Mouse (Mus musculus) gastrocnemius, postnatal 10 days (tissue): Measurements from ENCODE around the gene Krtap10-4. TPM values are rescaled to one million over a fixed set of nuclear protein-coding genes. Genes with fewer than 3 reads are reported as not detected.
"Not testable (repeated sequence)": the region's sequence is repeated elsewhere in the genome, so short reads cannot be mapped to it uniquely, and the experiment has no call there.

ENCODE experiments used
- DNase-seq: peaks from one replicate; pipeline ENCODE4 v3.0.0; 2021; ENCODE audit warnings: mixed read lengths
- total RNA-seq, 2 experiments: library from RNA; stranded (reverse); gene quantifications; 2 replicates each; pipeline ENCODE4 v1.2.3; 2021

The Krtap10-4 gene
- total RNA-seq, 2 experiments from 2014 or later: not detected

DNA sequence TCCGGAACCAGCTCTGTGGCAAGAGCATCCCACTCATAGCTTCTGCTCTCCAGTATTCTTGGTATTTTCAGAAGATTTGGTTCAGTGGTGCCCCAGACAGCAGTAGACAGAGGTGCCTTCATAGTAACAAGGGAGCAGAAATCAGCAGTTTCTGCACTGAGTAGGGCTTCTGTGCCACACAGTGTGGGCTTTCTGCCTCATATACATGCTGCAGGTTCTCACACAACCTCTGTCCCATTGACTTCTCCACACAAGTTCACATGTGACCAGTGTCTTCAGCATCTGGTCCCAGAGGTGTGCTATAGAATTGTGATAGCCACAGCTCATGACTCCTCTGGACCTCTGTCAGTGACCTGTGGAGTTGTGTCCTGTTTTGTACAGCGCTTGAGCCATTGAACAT, 38.3 kb downstream of the Krtap10-4 start:
- DNase-seq: no peak

DNA sequence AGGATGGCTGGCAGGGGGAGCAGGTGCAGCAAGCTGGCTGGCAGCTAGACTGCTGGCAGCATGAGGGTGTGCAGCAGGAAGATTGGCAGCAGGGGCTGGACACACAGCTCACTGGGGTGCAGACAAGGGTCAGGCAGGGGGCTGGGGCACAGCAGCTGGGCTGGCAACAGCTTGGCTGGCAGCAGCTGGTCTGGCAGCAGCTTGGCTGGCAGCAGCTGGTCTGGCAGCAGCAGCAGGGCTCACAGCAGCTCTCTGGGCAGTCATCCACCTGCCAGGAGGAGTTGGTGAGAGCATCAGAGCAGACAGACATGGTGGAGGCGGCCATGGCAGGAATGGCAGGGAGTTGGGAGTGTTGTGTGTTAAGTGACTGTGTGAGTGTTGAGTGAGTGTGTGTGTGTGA, 39.0 kb downstream of the Krtap10-4 start, which contains the start of gene Gm7137:
Gene Gm7137 (minus strand): TSS at position 325 of the 400 bp plus-strand sequence.
- not testable (repeated sequence) for DNase-seq

GRCm38 (mm10) chr10:77783396-77783795, 43.5 kb downstream of the Krtap10-4 start:
- DNase-seq: not testable (repeated sequence)

DNA sequence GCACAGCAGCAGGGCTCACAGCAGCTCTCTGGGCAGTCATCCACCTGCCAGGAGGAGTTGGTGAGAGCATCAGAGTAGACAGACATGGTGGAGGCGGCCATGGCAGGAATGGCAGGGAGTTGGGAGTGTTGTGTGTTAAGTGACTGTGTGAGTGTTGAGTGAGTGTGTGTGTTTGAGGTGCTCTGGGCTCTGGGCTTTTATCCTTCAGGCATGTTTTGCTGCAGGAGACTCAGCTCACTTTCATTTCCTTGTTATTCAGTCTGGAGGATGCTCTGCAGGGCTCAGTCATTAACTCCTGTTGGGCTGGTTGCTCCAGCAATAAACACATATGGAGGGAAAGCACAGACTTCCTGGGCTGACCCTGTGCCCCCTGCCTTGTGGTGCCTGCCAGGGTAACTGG, 44.5 kb downstream of the Krtap10-4 start, which contains the start of gene Gm3250:
Gene Gm3250 (minus strand): TSS at position 101 of the 400 bp plus-strand sequence.
- DNase-seq: not testable (repeated sequence)

DNA sequence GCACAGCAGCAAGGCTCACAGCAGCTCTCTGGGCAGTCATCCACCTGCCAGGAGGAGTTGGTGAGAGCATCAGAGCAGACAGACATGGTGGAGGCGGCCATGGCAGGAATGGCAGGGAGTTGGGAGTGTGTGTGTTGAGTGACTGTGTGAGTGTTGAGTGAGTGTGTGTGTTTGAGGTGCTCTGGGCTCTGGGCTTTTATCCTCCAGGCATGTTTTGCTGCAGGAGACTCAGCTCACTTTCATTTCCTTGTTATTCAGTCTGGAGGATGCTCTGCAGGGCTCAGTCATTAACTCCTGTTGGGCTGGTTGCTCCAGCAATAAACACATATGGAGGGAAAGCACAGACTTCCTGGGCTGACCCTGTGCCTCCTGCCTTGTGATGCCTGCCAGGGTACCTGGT, 50.1 kb downstream of the Krtap10-4 start, which contains the start of gene Gm7138:
Gene Gm7138 (minus strand): TSS at position 101 of the 400 bp plus-strand sequence.
- not testable (repeated sequence) for DNase-seq

Other genes with a start within 250 kb of the Krtap10-4 start
- gene Pttg1ip, start 245.4 kb downstream of the Krtap10-4 start, total RNA-seq: 10 to 100 TPM; 70.2 to 71.3 TPM
- gene Sumo3, start 221.0 kb downstream of the Krtap10-4 start, total RNA-seq: 10 to 100 TPM; 64.5 to 65.3 TPM
- 10 to 100 TPM in 1 of 2 experiments, 1 to 10 TPM in 1; 10.0 to 11.4 TPM for gene Gm49325, start 220.9 kb downstream of the Krtap10-4 start, total RNA-seq
- gene Ube2g2, start 204.8 kb downstream of the Krtap10-4 start, total RNA-seq: 10 to 100 TPM; 81.3 to 85.4 TPM
- gene Tspear, start 140.5 kb downstream of the Krtap10-4 start, total RNA-seq: not detected
- not detected for gene Gm19402, start 136.3 kb downstream of the Krtap10-4 start, total RNA-seq
- not detected for gene Gm9508, start 129.9 kb downstream of the Krtap10-4 start, total RNA-seq
- gene Gm10272, start 120.5 kb downstream of the Krtap10-4 start, total RNA-seq: not detected
- gene Gm10024, start 115.6 kb downstream of the Krtap10-4 start, total RNA-seq: not detected
- not detected for gene Gm10142, start 111.3 kb downstream of the Krtap10-4 start, total RNA-seq
- gene Krtap12-1, start 106.5 kb downstream of the Krtap10-4 start, total RNA-seq: not detected
- not detected for gene Gm10100, start 100.6 kb downstream of the Krtap10-4 start, total RNA-seq
- not detected for gene Gm18596, start 84.5 kb downstream of the Krtap10-4 start, total RNA-seq
- not detected for gene Gm9736, start 75.7 kb downstream of the Krtap10-4 start, total RNA-seq
- not detected for gene Gm3233, start 67.4 kb downstream of the Krtap10-4 start, total RNA-seq
- gene Gm3238, start 55.8 kb downstream of the Krtap10-4 start, total RNA-seq: not detected
- gene Gm7138, start 50.2 kb downstream of the Krtap10-4 start, total RNA-seq: not detected
- gene Gm3250, start 44.6 kb downstream of the Krtap10-4 start, total RNA-seq: not detected
- not detected for gene Gm7137, start 38.9 kb downstream of the Krtap10-4 start, total RNA-seq
- gene Gm9639, start 32.0 kb downstream of the Krtap10-4 start, total RNA-seq: not detected
- gene Gm19668, start 28.0 kb downstream of the Krtap10-4 start, total RNA-seq: not detected
- not detected for gene Gm9507, start 15.3 kb downstream of the Krtap10-4 start, total RNA-seq
- not detected for gene Gm2696, start 12.4 kb downstream of the Krtap10-4 start, total RNA-seq
- not detected for gene Krtap10-10, start 8.9 kb upstream of the Krtap10-4 start, total RNA-seq
- gene Gm36176, start 19.7 kb upstream of the Krtap10-4 start, total RNA-seq: not detected
- gene Gm10318, start 25.8 kb upstream of the Krtap10-4 start, total RNA-seq: not detected
- not detected for gene Gm3285, start 34.9 kb upstream of the Krtap10-4 start, total RNA-seq
- under 1 TPM; 0.72 to 0.78 TPM for gene Lrrc3, start 75.4 kb upstream of the Krtap10-4 start, total RNA-seq
- gene Trpm2, start 143.5 kb upstream of the Krtap10-4 start, total RNA-seq: under 1 TPM; 0.26 to 0.75 TPM
- gene 1810043G02Rik, start 151.4 kb upstream of the Krtap10-4 start, total RNA-seq: 1 to 10 TPM; 5.1 to 6.3 TPM
- 10 to 100 TPM in 1 of 2 experiments, 1 to 10 TPM in 1; 9.7 to 12.2 TPM for gene Pfkl, start 183.0 kb upstream of the Krtap10-4 start, total RNA-seq
- not detected for gene Dnmt3l, start 214.9 kb upstream of the Krtap10-4 start, total RNA-seq
- gene Aire, start 216.5 kb upstream of the Krtap10-4 start, total RNA-seq: not detected
- gene Icosl, start 242.2 kb upstream of the Krtap10-4 start, total RNA-seq: 1 to 10 TPM; 2.0 to 2.3 TPM